Mouse (Mus musculus) frontal cortex, postnatal 14 days (tissue): ENCODE measurements around the gene Hils1.
"Not testable (repeated sequence)": the region's sequence is repeated elsewhere in the genome, so short reads cannot be mapped to it uniquely, and the experiment has no call there.

Source experiments
- DNase-seq, 2 experiments: peaks; one replicate each; pipeline ENCODE4 v3.0.0; 2022; ENCODE audit warnings: low spot score in 2 of 2

The Hils1 gene

DNA sequence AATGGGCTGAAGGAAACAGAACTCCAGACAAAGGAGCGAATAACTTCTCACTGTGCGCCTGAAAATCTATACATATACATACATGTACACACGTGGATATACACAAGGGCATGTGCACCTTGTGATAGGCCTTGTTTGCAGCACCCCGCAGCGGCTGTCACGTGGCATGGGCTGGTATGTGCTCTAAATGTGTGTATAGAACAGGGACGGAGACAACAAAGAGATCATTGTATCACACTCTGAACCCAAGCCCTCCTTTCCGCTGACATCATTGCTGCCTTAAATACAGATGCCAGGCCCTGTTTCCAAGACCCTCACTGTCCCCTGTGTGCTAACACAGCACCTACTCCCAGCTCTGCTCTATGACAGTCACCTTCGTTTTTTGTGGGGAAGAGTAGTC lies 12.3 kb upstream of the Hils1 start:
- no peak for DNase-seq

DNA sequence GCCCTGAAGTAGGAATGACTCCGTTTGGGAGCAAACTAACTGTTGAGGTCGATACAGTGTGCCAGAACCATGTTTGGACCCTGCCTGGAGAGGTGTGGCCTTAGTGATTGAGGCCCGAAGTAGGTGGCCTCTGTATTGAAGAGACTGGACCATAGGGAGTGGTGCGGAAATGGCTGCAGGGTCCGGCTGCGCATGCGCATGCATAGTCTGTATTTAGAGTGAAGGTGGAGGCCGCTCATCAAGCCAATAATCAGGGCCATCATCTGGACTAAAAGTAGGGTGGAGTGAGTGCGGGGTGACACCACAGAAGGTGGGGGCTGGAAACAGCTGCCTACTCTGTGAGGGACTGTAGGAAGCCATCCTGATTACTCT lies 9.7 kb upstream of the Hils1 start:
- no peak for DNase-seq

DNA sequence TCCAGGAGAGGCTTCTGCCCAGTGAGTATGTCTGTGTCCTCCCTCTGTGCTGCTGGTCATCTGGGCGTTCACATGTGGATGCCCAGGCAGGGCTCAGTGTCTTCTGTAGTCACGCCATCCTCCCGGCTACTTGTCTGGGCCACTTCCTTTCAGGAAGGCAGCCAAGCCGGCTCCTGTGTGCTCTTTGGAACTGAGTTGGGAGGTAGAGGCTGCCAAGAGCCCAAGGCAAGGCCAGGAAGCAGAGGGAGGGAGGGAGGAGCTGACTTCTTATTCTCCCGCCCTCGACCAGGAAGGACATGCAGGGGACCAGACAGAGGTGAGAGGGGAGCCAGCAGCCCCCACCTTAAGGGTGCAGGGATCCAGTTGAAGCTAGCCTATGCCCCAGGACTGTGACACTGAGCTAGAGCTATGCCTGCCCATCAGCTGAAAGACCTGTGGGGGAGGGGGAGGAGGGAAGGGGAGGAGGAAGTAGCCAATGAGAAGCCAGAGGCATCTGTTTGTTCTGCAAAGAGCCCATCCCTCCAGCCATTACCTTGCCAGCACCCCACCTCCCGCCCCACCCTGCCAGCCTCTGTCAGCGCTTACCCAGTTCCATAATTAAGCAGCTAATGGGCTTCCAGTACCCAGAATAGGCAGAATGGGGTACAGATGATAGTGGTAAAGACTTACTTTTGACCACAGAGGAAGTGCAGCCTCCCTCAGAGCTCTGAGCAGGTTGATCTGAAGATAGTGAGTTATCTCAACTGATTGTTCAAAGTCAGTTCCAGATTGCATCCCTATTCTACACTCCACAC lies 9.1 kb upstream of the Hils1 start:
- peak in 1 of 2 experiments; percentile 39 for DNase-seq

DNA sequence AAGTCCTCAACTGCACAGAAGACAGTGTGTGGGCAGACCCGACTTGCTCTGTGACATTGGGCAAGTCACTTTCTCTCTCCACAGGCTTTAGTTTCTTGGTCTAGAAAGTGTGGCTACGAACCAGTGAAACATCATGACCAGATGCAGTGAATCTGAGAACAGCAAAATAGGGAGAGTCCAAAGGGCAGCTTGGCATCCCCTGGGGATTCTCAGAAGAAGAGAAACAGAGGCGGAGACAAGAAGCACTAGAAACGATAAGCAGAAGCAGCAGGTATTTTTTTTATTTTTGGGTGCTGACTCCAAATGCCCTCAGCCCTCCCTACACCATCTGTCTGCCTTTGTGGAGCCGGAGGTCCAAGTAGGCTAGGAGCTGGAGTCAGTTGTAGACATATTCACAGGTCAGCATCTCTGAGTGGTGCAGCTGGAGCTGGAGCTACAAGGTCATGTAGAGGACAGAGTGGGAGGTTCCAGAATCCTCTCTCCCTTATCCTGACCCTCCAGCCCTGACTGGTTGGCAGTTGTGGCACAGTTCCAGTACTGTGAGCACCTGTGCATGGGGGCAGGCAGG lies 4.8 kb upstream of the Hils1 start:
- no peak for DNase-seq

DNA sequence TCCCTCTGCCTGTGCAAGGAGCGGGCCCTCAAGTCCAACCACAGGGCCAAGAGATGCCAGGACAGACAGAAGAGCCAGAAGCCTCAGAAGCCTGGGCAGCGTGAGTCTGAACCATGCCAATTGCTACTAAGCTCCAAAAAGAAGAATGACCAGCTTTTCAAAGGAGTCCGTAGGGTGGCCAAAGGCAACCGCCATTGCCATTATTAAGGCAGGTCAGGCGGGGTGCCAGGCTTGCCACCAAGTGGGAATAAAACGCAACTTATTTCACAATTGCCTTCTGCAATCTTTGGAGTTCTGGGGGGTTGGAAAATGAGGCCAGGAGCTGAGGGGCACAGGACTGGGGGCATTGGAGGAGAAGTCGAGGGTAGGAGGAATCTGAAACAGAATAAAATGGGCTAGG lies 794 bp downstream of the Hils1 start:
- DNase-seq = no peak

DNA sequence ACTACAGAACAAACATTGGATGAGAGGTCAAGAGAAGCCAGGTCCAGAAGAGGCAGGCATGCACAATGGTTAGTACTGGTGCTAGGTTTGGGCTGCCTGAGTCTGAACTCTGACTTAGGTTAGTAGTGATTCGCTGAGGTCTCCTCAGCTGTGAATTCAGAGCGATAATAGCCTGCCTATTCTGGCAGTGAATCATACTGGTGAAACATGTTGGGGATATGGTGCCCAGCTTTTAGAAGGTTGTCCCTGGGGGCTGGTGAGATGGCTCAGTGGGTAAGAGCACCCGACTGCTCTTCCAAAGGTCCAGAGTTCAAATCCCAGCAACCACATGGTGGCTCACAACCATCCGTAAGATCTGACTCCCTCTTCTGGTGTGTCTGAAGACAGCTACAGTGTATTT lies 2.3 kb downstream of the Hils1 start:
- DNase-seq = not testable (repeated sequence)

DNA sequence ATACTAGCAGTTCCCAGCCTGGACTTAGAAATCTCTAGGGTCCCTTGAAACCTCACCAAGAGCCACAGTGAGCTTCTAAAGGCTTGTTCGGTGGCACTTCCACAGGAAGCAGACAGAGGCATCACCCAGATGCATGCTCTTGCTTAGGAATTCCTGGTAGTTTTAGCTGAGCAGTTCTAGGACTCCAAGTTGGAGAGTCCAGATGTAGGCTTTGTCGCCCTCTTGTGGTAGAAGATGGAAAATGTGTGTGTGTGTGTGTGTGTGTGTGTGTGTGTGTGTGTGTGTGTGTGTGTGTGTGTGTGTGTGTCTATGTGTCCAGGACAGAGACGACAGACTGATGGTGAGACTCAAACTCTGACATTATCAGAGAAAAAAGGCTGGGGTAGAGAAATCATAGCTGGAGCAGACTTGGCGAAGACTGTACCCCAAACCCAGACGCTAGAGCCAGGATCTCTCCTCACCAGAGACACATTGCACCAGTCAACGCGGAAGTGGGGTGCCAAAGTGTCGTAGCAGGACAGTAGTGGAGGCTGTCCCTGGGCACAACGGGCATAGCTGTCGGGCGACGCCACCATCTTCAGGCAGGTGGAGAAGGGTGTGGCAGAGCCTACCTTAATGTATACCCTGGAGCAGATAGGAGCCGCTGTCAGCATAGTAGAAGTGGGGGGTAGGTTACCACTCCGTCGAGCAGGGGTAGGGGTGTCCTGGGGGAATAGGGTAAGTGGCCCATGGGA lies 3.0 kb downstream of the Hils1 start:
- DNase-seq = peak in 1 of 2 experiments; percentile 78

DNA sequence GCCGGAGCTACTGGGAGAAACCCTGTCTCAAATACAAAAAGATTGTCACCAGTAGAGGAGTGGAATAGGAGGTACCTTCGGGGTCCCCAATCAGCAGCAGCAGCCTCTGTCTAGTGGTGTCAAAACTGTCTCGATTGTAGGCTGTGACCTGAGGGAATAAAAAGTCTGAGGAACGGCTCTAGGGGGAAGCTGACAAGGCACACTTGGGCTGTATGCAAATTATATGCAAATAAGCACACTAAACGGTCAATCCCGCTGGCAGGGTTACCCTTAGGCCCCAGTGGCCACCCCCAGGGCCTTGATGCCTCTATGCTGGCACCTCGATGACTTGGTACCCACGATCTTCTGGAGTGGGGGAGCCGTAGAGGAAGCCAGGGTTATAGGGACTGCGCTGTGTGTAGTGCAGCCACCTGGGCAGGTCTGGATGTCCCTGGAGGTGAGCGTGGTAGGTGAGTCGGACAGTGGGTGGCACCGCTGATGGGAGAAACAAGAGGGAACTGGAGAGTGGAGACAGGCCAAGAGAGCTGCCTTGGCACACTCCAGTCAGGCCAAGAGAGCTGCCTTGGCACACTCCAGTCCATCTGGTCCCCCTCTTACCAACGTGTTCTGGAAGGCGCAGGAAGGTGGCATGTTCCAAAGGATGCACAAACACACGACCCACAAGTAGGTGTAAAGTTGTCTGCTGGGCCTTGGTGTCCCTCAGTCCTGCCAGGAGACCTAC lies 4.7 kb downstream of the Hils1 start:
- DNase-seq = peak in 1 of 2 experiments; percentile 3

DNA sequence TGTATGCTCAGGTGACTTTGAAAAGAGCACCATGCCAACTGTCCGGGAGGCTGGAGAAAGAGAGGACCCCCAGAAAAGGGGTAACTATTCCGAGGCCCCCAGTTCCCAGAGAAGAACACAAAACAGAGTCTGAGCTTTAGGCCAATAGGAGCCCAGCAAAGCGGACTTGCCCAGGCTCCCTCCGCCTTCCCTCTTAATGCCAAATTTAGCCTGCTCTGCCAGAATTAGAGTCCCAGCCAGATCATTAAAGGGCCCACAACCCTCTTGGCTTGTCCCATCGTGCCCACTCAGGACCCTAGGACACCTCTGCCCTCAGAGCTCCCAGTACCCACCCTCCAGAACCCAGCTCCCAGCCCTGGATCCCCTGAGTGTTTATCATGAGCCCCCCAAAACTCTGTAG lies 5.5 kb downstream of the Hils1 start:
- peak in 1 of 2 experiments; percentile 3 for DNase-seq

DNA sequence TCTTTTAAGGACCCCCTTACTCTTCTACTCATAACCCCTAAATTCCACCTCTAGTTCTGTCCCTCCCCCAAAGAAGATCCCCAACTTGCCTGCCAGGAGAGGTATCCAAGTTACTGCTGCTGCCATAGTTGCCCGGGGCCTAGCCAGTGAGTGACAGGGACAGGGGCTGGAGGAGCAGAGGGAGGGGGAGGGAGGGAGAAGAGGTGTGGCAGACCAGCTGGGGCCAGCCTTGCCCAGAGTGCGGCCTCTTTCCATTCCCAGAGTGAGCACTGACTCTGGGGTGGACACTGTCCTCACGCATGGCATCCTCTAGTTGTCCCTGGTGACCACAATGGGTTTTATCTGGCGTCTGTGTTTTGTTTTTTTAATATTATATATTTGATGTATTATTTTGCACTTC lies 5.9 kb downstream of the Hils1 start:
- peak in 1 of 2 experiments; percentile 2 for DNase-seq

DNA sequence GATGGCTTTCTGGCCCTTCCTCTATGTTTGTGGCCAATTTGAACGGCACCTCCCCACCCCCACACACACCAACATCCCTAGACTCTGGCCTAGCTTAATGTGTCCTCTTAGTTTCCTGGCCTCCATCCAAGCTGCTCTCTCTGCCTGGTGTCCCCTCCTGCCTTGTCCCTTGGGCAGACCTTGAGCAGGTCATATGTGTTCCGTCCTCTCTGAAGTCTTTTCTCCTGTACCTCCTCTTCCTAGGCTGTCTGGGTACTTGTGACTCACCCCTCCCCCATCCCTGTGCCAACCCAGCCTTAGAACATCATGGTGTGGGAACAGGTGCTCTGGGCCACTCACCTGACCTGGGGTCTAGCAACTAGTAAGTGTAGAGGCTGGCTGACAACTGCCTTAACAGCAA lies 7.6 kb downstream of the Hils1 start:
- no peak for DNase-seq

DNA sequence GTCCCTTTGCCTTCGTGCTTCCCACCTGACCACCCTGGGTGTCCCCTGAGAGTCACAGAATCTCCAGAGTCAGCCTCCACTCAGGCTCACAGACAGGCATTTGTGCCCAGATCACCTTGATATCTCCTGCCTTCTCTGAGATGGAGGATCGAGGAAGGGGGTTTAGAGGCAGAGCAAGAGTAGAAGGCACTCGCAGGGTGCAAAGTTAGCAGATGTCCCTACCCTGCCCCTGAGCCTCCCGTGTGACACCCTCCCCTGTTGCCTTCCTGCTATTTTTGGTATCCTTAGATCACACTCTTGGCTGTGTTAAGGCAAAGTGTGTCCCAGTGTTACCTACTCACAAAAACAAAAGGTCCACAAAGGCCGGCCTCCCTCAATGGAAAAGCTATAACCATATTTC lies 8.8 kb downstream of the Hils1 start, which contains the start of gene Sgca:
TSS of gene Sgca (minus strand) at position 129 of the 400 bp plus-strand sequence.
- no peak for DNase-seq

DNA sequence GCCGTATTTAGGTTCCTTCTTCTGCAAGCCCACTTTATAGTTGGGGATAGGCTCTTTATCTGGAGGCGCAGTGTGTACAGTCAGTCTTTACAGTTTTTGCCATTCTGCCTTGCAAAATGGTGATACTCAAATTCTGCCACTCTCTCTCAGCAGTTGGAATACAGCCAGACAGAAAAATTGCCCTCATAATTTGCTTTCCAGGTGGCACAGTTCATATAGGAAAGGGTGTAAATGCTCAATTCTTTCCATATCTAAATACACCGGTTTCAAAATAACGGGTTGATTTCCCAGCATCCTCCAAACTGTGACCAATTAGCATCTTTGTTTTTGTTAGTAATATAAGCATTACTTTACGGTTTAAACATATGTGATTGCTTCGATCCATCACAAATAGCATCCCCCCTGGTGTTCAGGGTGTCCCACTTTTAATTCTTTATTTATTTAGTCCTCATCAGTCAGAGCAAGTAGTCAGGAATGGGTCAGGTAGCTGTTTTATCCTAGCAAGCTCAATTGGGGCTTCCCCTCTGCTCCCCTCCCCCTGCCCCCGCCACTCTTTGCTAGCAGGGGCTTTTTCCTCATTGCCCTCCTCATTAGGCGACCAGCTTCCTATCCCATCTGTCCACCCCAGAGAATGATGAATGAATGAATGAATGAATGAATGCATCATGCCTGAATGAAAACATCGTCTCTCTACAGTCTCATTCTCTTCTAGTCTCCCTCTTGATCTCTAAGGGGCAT lies 11.0 kb downstream of the Hils1 start:
- no peak for DNase-seq

DNA sequence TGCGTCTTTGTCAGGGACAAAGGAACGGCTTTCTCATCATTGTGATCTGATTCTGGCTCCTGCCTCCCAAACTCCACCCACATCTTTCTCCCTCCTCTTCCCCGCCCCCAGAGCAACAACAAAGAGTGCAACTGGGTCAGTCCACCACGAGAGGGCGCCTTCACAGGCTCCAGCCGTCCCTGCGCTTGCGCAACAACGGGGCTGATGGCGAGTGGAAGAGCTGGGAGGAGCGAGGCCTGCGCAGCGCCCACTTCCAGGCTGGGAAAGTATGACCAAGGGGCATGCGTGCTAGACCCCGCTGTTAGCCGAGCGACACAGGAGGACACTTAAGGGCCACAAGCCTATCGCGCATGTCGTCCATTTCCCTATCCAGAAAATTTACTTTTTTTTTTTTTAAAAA lies 11.6 kb downstream of the Hils1 start:
- DNase-seq = peak; percentile 94 to 96

DNA sequence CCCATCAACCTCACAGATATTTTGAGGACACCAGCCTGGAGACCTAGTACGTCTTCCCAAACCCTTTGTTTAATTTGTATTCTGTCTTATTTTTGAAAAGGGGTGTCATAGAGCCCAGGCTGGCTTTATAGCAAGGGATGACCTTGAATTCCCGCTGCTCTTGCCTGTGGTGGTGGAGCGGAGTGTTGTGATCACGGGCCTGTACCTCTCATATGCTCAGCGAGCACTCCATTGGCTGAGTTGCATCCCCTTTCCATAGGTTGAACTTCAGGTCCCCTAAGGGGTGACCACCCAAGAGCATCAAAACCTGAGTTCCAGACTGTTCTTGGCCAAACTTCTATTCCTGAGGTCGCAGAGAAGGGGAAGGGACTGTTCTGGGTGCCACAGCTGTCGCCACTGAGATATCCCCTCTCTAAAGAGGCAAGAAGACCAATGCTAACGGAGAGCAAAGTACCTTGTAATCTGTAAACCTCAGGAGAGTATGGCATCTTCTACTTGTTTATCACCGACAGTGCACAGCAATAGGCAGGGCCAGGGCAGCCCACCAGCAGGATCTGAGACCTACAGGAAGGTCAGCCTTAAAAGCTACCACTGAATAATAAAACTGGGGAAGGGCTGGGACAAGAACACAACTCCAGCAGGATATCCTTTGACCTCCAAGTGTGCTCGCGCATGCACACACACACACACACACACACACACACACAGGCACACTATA lies 12.2 kb downstream of the Hils1 start:
- DNase-seq = no peak

DNA sequence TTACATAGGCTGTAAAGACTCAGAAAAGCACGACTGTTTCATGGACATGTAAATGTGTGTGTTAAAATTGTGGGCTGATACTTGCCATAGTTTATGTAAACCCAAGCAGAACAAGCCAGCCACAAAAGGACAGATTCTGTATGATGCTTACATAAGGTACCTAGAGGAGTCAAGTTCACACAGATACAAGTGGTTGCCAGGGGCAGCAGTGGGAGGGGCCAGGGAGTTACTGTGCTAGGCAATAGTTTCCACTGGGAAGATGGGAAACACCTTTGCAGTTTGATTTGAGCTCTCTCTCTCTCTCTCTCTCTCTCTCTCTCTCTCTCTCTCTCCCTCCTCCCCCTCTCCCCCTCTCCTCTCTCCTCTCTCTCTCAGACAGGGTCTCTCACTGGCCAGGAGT lies 17.7 kb downstream of the Hils1 start:
- peak in 1 of 2 experiments; percentile 7 for DNase-seq

DNA sequence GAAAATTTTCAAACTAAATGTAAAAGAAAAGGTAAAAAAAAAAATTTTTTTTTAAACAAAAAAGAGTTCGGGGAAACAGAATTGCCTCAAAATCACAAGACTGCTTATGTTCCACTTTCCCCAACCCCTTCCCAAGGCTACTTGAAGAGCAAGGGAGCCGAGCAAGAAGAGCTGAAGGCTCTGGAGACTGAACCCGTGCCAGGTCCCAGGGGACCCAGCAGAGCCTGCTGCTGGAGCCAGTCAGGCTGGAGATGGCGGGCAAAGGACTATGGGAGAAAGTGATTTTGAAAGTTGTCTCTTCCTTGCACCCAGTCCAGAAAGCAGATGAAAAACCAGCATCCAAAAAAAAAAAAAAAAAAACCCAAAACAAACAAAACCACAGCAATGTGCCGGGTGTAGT lies 18.4 kb downstream of the Hils1 start:
- no peak for DNase-seq

DNA sequence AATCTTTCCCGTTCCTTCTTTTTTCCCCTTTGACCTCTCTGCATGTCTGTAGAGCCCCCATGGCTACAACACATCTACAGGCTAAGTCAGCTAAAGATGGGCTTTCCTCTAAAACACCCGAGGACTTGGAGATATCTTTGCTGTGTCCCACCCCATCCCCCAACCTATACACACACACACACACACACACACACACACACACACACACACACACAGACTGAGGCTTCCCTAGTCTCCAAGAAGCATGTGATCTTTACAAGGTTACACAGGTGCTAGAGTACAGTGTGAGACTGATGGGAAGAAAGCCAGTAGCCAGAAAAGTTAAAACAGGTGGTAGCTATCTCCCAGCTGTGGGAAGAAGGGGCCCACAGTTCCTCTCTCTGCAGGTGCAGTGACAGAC lies 19.0 kb downstream of the Hils1 start:
- DNase-seq = no peak

DNA sequence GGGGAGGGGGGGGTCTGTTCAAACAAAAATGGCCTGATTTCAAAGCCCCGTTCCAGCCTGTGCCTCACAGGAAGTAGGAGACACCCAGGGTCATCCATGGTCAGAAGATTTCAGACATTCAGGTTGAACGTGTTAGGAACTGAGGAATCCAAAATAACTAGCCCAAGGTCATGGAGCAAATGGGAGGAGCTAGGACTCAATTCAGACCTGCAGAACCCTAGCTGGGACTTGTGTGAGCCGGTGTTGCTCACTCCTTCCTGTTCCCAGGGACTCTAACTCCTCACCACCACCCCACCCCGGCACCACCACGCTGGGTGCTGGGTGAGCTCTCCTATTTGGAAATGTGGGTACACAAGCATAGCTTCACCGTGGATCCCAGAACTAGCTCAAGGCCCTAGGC lies 19.9 kb downstream of the Hils1 start:
- peak in 1 of 2 experiments; percentile 4 for DNase-seq

DNA sequence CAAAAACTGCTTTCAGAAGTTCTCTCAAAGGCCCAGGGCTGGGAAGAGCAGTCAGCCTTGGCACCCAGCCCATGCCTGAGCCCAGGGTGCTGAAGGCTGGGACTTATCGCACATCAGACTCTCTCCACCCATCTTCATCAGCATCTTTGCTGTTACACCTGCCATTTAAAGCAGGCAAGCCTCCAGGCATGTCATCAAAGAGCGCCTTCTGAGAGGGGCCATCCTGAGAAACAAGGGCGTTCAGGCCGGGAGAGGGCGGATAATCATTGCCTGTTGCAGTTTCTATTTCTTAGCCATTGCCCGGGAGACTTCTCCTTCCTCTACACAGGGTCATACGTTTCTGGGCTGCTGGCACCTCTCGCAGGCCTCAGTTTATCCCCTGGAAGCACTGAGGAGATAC lies 20.5 kb downstream of the Hils1 start:
- DNase-seq = peak in 1 of 2 experiments; percentile 13
